Mouse (Mus musculus): ENCODE data around the gene Csnk1g1. TPM values are rescaled to one million over a fixed set of nuclear protein-coding genes. Genes with fewer than 3 reads are reported as not detected.
A peak's percentile ranks its signal among the peaks of the same experiment; 100 is the strongest.

Csnk1g1 gene
- 6.5 and 14.4 TPM in 2 replicates for polyA plus RNA-seq (2011; ENCODE audit: insufficient read depth, insufficient read length, low replicate concordance, missing spikeins)

DNA sequence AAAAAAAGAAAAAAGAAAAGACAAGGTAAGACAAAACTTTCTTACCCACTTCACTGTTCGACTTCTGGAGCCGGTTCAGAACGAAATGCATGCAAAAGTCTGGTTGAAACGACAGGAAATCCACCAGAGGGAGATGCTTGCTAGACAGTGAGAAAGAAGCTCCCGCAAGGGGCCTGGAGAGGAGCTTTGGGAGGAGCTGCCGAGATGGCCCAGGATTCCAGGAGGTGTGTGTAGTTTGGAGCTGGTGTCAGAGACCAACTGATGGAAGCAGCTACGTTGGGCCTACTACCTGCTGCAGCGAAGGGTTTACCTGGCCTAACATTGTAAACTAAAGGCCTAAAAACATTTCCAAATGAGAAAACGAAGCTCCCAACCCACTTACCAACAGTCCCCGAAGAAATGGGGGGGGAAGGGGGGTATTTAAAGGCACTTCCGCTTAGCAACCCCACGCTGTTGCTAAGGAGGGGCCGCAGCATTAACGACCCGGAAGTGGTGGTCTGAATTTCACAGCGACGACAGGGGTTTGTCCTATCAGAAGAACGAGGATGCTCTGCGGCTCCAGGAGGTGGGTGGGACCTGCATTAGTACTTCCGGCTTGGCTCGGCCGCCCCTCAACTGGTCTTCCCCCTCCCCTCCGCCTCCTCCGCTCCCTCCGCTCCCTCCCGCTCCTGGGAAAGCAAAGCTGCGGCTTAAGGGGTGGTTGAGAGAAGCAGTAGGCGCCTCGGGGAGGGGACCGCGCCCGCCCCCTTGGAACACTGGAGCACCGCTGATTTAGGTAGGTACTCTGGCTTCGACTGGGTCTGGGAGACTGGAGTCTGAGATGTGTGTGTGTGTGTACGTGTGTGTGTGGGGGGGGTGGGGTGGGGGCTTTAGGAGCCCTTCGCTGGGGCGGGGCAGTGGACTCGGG, at the start of gene Csnk1g1, which contains the start of gene Trip4:
Gene Csnk1g1, plus strand, starts transcription at position 531 of the 907 bp plus-strand sequence.
Gene Trip4, minus strand, starts transcription at position 401 of the 907 bp plus-strand sequence.
- TF ChIP-seq POLR2A (IDR thresholded peaks at IDR 0.05; ENCODE audit: borderline replicate concordance, control insufficient read depth, low read depth, low read length), result peak; percentile 47; the same call in 1 of the 2 replicates
- no peak for TF ChIP-seq CTCF (IDR thresholded peaks at IDR 0.05; ENCODE audit: control insufficient read depth, insufficient read depth, low read length)
- H3K4me1 ChIP-seq (ENCODE audit: control insufficient read depth, insufficient read depth, low read length), result no peaks in the 10 kb centered on the region
- whole genome bisulfite sequencing, result 1% methylated on average over 36 of the region's 38 CpGs
- peak within 1 kb of the TSS; percentile 64 for H3K27ac ChIP-seq (ENCODE audit: control insufficient read depth, insufficient read depth, low read depth, low read length, poor library complexity)
- peak within 1 kb of the TSS; percentile 80 for H3K4me3 ChIP-seq (replicated peaks; ENCODE audit: control insufficient read depth, low read depth, low read length)

DNA sequence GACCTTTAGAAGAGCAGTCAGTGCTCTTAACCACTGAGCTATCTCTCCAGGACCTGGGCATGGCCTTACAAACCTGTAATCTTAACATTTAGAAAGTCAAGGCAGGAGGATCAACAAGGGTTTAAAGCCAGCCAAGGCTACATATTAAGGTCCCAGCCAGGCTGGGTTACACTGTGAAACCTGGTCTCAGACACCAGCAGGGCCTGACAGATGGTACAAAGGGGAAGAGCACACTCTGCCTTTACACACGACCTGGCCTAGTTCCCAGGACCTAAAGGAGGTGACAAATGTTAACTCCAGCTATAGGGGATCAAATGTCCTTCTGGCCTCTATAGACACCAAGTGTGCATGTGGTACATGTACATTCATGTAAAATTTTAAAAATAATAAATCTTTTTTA, 49.1 kb upstream of the Csnk1g1 start:
- Histone ChIP-seq H3K4me1 (ENCODE audit: control insufficient read depth, insufficient read depth, low read length) (no peaks in the 10 kb centered on the region), H3K27ac (ENCODE audit: control insufficient read depth, insufficient read depth, low read depth, low read length, poor library complexity) (no peak overlapping the region), H3K4me3 (replicated peaks; ENCODE audit: control insufficient read depth, low read depth, low read length) (no peak overlapping the region)
- TF ChIP-seq POLR2A (IDR thresholded peaks at IDR 0.05; ENCODE audit: borderline replicate concordance, control insufficient read depth, low read depth, low read length), result no peak
- TF ChIP-seq CTCF (IDR thresholded peaks at IDR 0.05; ENCODE audit: control insufficient read depth, insufficient read depth, low read length), result no peak
- 72% methylated on average over 1 of the region's 1 CpGs for WGBS

DNA sequence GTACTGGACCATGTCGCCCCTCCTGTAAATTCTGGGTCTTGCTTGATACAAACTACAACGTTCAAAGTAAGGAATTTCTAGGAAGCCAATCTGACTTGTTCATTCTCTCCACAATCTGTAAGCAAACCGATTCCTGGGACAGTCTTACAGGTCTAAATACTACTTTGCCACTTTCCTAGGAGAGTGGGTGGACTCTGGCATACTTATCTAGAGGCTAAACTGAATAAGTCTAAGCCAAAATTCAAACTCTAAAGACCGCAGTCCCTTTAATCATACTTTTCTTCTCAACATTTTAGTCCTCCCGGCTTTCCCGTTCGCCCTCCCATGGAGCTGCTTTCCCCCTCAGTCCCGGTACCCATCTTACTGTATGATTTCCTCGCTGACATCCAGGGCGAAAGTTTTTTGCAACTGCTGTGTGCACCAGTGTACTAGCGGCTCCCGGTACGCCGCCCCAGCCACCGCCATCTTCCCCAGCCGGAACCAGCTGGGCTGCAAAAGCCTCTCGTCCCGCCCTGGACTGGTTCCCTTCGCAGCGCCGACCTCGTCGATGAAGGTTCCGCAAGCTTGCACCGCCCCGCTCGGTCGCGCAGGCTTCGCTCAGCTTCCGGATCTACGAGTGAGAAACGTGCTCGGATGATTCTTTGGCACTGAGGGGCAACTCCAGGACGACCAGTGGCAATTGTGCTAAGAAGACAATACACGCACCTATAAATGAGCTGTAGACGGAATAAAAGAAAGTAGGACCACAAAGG, 24.0 kb upstream of the Csnk1g1 start:
- TF ChIP-seq POLR2A (IDR thresholded peaks at IDR 0.05; ENCODE audit: borderline replicate concordance, control insufficient read depth, low read depth, low read length), result peak; percentile 94; the same call in 1 of the 2 replicates
- no peak for TF ChIP-seq CTCF (IDR thresholded peaks at IDR 0.05; ENCODE audit: control insufficient read depth, insufficient read depth, low read length)
- Histone ChIP-seq H3K27ac (ENCODE audit: control insufficient read depth, insufficient read depth, low read depth, low read length, poor library complexity) (peak overlapping the region; percentile 11; the same call in 1 of the 2 replicates), H3K4me3 (replicated peaks; ENCODE audit: control insufficient read depth, low read depth, low read length) (peak overlapping the region; percentile 81), H3K4me1 (ENCODE audit: control insufficient read depth, insufficient read depth, low read length) (no peaks in the 10 kb centered on the region)
- under 1% methylated on average over 37 of the region's 37 CpGs for WGBS

DNA sequence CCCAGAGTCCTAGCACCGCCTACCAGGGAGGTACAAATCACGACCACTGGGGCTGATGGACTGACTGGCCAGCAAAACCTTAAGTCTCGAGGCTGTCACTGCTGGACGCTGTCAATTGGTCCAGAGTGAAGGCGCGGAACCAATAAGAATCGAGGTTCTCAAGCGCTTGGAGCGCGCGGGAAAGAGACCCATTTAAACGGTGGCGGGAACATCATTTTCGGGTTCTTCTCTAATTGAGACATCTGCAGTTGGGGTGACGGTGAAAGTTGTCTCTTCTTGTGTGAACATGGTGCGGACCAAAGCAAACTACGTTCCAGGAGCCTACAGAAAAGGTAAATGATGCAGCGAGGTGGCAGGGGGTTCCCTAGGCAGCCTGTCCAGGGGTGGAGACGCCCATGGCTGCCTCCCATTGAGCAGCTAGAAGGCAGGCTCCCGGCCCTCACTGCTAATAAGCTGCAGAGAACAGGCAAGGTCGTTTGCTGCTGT, 18.5 kb upstream of the Csnk1g1 start, which contains the start of gene Pclaf:
Gene Pclaf, plus strand, starts transcription at position 95 of the 486 bp plus-strand sequence.
- no peaks in the 10 kb centered on the region; the same call in none of the 2 replicates for H3K4me1 ChIP-seq (ENCODE audit: control insufficient read depth, insufficient read depth, low read length)
- TF ChIP-seq POLR2A (IDR thresholded peaks at IDR 0.05; ENCODE audit: borderline replicate concordance, control insufficient read depth, low read depth, low read length), result peak; percentile 38; the same call in 1 of the 2 replicates
- TF ChIP-seq CTCF (IDR thresholded peaks at IDR 0.05; ENCODE audit: control insufficient read depth, insufficient read depth, low read length), result no peak
- under 1% methylated on average over 21 of the region's 21 CpGs for WGBS
- peak within 1 kb of the TSS; percentile 90 for H3K4me3 ChIP-seq (replicated peaks; ENCODE audit: control insufficient read depth, low read depth, low read length)
- peak within 1 kb of the TSS; percentile 20; the same call in 1 of the 2 replicates for H3K27ac ChIP-seq (ENCODE audit: control insufficient read depth, insufficient read depth, low read depth, low read length, poor library complexity)

DNA sequence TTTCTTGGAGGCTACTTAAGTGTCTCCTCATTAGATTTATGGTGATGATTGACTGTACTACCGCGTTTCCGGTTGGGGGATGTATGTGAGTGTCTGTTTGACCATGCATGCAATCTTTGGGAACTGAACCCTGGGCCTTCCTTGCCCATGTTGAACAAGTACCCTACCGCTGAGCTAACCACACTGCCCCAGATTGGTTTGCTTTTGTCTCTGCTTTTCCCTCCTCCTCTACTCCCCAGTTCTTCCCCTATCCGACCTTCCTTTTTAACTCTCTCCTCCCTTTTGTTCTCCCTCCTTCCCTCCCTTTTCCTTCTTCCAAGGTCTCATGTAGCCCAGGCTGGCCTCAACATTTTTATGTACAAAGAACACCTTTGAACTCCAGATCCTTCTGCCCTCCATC, 17.6 kb upstream of the Csnk1g1 start:
- no peaks in the 10 kb centered on the region; the same call in none of the 2 replicates for H3K4me1 ChIP-seq (ENCODE audit: control insufficient read depth, insufficient read depth, low read length)
- peak overlapping the region; percentile 90 for H3K4me3 ChIP-seq (replicated peaks; ENCODE audit: control insufficient read depth, low read depth, low read length)
- WGBS, result under 1% methylated on average over 5 of the region's 5 CpGs
- no peak overlapping the region for H3K27ac ChIP-seq (ENCODE audit: control insufficient read depth, insufficient read depth, low read depth, low read length, poor library complexity)
- TF ChIP-seq POLR2A (IDR thresholded peaks at IDR 0.05; ENCODE audit: borderline replicate concordance, control insufficient read depth, low read depth, low read length), result no peak
- TF ChIP-seq CTCF (IDR thresholded peaks at IDR 0.05; ENCODE audit: control insufficient read depth, insufficient read depth, low read length), result no peak

DNA sequence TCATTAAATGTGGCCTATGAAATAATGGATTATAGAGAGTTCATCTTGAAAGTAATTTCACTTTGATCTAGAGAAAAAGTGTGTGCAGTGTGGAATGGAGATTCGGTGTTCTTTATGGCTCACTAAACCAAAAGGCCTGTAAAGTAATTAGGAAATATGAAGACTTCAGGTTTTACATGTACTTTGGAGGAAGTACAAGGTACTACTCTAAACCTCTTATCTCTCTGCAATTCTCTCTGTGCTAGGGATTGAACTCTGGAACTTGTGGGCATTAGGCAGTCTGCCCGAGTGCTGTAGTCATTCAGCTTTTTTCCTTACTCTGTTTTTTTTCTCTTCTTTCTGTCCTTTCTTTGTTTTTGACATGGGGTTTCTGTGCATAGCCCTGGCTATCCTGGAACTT, 11.7 kb upstream of the Csnk1g1 start:
- TF ChIP-seq CTCF (IDR thresholded peaks at IDR 0.05; ENCODE audit: control insufficient read depth, insufficient read depth, low read length), result no peak
- TF ChIP-seq POLR2A (IDR thresholded peaks at IDR 0.05; ENCODE audit: borderline replicate concordance, control insufficient read depth, low read depth, low read length), result no peak
- no peak overlapping the region for H3K27ac ChIP-seq (ENCODE audit: control insufficient read depth, insufficient read depth, low read depth, low read length, poor library complexity)
- H3K4me3 ChIP-seq (replicated peaks; ENCODE audit: control insufficient read depth, low read depth, low read length), result no peak overlapping the region
- 84% methylated on average over 2 of the region's 2 CpGs for WGBS
- no peaks in the 10 kb centered on the region; the same call in 1 of the 2 replicates for H3K4me1 ChIP-seq (ENCODE audit: control insufficient read depth, insufficient read depth, low read length)

DNA sequence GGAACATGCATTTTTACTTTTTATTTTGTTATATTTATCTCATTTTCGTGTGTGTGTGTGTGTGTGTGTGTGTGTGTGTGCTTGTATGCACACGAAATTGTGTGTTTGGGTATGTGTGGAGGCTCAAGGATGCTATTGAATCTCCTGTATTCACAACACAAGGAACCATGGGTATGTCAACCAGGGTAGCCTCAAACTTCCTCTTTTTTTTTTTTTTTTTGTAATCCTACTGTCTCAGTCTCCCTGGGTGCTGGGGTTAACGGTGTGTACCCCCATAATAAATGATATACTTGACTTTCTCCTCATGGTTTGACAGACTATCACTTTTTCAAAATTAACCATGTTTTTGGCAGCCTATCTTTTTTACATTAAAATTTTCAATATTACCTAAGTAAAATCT, 5.8 kb upstream of the Csnk1g1 start:
- Histone ChIP-seq H3K4me1 (ENCODE audit: control insufficient read depth, insufficient read depth, low read length) (no peaks in the 10 kb centered on the region), H3K4me3 (replicated peaks; ENCODE audit: control insufficient read depth, low read depth, low read length) (no peak overlapping the region), H3K27ac (ENCODE audit: control insufficient read depth, insufficient read depth, low read depth, low read length, poor library complexity) (no peak overlapping the region)
- TF ChIP-seq POLR2A (IDR thresholded peaks at IDR 0.05; ENCODE audit: borderline replicate concordance, control insufficient read depth, low read depth, low read length) (no peak), CTCF (IDR thresholded peaks at IDR 0.05; ENCODE audit: control insufficient read depth, insufficient read depth, low read length) (no peak)
- 56% methylated on average over 3 of the region's 3 CpGs for WGBS
